Mouse (Mus musculus): ENCODE data around the gene Anks1. TPM values are rescaled to one million over a fixed set of nuclear protein-coding genes. Genes with fewer than 3 reads are reported as not detected.

The Anks1 gene
- polyA plus RNA-seq, 1 experiment from 2014 or later = 19.0 TPM

- 72% methylated on average over 14 of the region's 14 CpGs for WGBS
- Histone ChIP-seq H3K27me3 (no peaks in the 10 kb centered on the region), H3K4me1 (replicated peaks) (peaks cover 87% of the 10 kb centered on the region), H3K27ac (peak overlapping the region; percentile 89), H3K4me3 (replicated peaks) (no peak overlapping the region), H3K9ac (replicated peaks) (no peak overlapping the region), H3K4me2 (no peak overlapping the region), H3K36me3 (0 out of 2 replicates have a peak, but pooled peaks cover 10% of the 10 kb centered on the region), H3K9me3 (no peaks in the 10 kb centered on the region)
- no peak for ATAC-seq (ENCODE audit: insufficient number of reproducible peaks, insufficient read depth, low FRiP score, low TSS enrichment, low read depth)
These were observed 117.2 kb downstream of the Anks1 start for GRCm38 (mm10) chr17:28026111-28026872.

GRCm38 (mm10) chr17:28027197-28027596, 118.1 kb downstream of the Anks1 start:
- Histone ChIP-seq H3K4me1 (replicated peaks) (peaks cover 89% of the 10 kb centered on the region), H3K27ac (peak overlapping the region; percentile 89; the same call in 1 of the 2 replicates), H3K4me2 (no peak overlapping the region), H3K9ac (replicated peaks) (no peak overlapping the region), H3K36me3 (0 out of 2 replicates have a peak, but pooled peaks cover 10% of the 10 kb centered on the region), H3K27me3 (no peaks in the 10 kb centered on the region), H3K4me3 (replicated peaks) (no peak overlapping the region), H3K9me3 (no peaks in the 10 kb centered on the region)
- WGBS = 92% methylated on average over 6 of the region's 6 CpGs
- no peak for ATAC-seq (ENCODE audit: insufficient number of reproducible peaks, insufficient read depth, low FRiP score, low TSS enrichment, low read depth)

DNA sequence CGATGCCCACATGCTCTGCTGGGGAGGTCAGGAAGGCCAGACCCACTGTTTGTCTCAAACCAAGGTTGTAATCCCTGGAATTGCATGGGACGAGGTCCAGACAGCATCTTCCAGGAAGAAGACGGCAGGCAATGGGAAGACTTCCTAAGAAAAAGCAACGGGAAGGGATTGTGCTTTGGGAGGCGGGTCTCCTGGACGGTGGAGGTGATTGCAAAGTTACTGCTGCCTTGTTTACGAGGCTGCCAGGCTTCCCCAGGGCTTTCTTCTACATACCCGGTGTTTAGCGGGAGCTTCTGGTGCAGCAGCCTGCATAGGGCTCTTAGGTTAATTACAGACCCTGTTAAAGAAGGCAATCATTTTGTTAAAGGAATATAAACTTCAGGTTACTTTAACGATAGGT, 119.1 kb downstream of the Anks1 start:
- 18% methylated on average over 10 of the region's 10 CpGs for WGBS
- H3K4me1 ChIP-seq (replicated peaks) = peaks cover 89% of the 10 kb centered on the region
- H3K4me3 ChIP-seq (replicated peaks) = no peak overlapping the region
- 0 out of 2 replicates have a peak, but pooled peaks cover 10% of the 10 kb centered on the region for H3K36me3 ChIP-seq
- H3K9me3 ChIP-seq = no peaks in the 10 kb centered on the region
- no peak overlapping the region; the same call in 1 of the 2 replicates for H3K9ac ChIP-seq (replicated peaks)
- peak overlapping the region; percentile 54; the same call in 1 of the 2 replicates for H3K27ac ChIP-seq
- peak overlapping the region; percentile 16; the same call in 1 of the 2 replicates for H3K4me2 ChIP-seq
- no peak for ATAC-seq (ENCODE audit: insufficient number of reproducible peaks, insufficient read depth, low FRiP score, low TSS enrichment, low read depth)
- no peaks in the 10 kb centered on the region; the same call in 1 of the 2 replicates for H3K27me3 ChIP-seq

DNA sequence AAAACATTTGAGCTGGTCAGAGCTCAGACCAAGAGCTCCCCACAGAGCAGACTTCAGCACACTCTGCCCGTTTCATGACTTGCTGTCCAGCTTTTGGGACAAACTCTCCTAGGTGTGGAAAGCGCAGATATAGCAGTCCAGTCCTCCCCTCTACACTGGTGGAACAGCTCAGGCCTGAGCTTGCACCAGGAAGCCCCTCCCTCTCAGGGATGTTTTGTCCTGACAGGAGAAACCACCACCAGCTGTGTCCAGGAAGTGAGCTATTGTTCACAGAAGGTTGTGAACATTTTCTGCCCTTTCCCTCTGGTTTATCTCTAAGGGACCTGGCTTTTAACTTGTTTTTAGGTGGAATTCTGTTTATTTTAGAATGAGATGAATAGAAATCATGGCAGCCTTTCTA, 120.2 kb downstream of the Anks1 start:
- no peak overlapping the region for H3K9ac ChIP-seq (replicated peaks)
- H3K4me3 ChIP-seq (replicated peaks) = no peak overlapping the region
- H3K4me1 ChIP-seq (replicated peaks) = peaks cover 81% of the 10 kb centered on the region
- H3K27ac ChIP-seq = peak overlapping the region; percentile 45; the same call in 1 of the 2 replicates
- no peak for ATAC-seq (ENCODE audit: insufficient number of reproducible peaks, insufficient read depth, low FRiP score, low TSS enrichment, low read depth)
- no peaks in the 10 kb centered on the region; the same call in 1 of the 2 replicates for H3K27me3 ChIP-seq
- peaks cover 11% of the 10 kb centered on the region; the same call in 1 of the 2 replicates for H3K36me3 ChIP-seq
- WGBS = 45% methylated on average over 2 of the region's 2 CpGs
- no peak overlapping the region for H3K4me2 ChIP-seq
- H3K9me3 ChIP-seq = no peaks in the 10 kb centered on the region

GRCm38 (mm10) chr17:28030446-28030845, 121.3 kb downstream of the Anks1 start:
- H3K4me1 ChIP-seq (replicated peaks) = peaks cover 70% of the 10 kb centered on the region
- H3K27me3 ChIP-seq = no peaks in the 10 kb centered on the region; the same call in 1 of the 2 replicates
- no peak for ATAC-seq (ENCODE audit: insufficient number of reproducible peaks, insufficient read depth, low FRiP score, low TSS enrichment, low read depth)
- no peak overlapping the region for H3K4me3 ChIP-seq (replicated peaks)
- H3K36me3 ChIP-seq = peaks cover 17% of the 10 kb centered on the region; the same call in 1 of the 2 replicates
- no peak overlapping the region for H3K27ac ChIP-seq
- WGBS = 85% methylated on average over 10 of the region's 10 CpGs
- H3K9ac ChIP-seq (replicated peaks) = no peak overlapping the region
- H3K4me2 ChIP-seq = no peak overlapping the region
- H3K9me3 ChIP-seq = no peaks in the 10 kb centered on the region

- Histone ChIP-seq H3K9ac (replicated peaks) (no peak overlapping the region), H3K4me2 (no peak overlapping the region), H3K27me3 (no peaks in the 10 kb centered on the region; the same call in 1 of the 2 replicates), H3K27ac (no peak overlapping the region), H3K4me1 (replicated peaks) (peaks cover 61% of the 10 kb centered on the region), H3K9me3 (no peaks in the 10 kb centered on the region), H3K4me3 (replicated peaks) (no peak overlapping the region), H3K36me3 (peaks cover 24% of the 10 kb centered on the region; the same call in 1 of the 2 replicates)
- ATAC-seq (ENCODE audit: insufficient number of reproducible peaks, insufficient read depth, low FRiP score, low TSS enrichment, low read depth) = no peak
- WGBS = 68% methylated on average over 9 of the region's 9 CpGs
These were observed 122.3 kb downstream of the Anks1 start for GRCm38 (mm10) chr17:28031281-28031941.

- H3K27me3 ChIP-seq = no peaks in the 10 kb centered on the region; the same call in 1 of the 2 replicates
- no peak overlapping the region for H3K4me3 ChIP-seq (replicated peaks)
- 62% methylated on average over 10 of the region's 10 CpGs for WGBS
- H3K4me1 ChIP-seq (replicated peaks) = peaks cover 58% of the 10 kb centered on the region
- no peak overlapping the region for H3K4me2 ChIP-seq
- H3K27ac ChIP-seq = peak overlapping the region; percentile 31; the same call in 1 of the 2 replicates
- no peak overlapping the region; the same call in 1 of the 2 replicates for H3K9ac ChIP-seq (replicated peaks)
- no peaks in the 10 kb centered on the region for H3K9me3 ChIP-seq
- ATAC-seq (ENCODE audit: insufficient number of reproducible peaks, insufficient read depth, low FRiP score, low TSS enrichment, low read depth) = no peak
- peaks cover 21% of the 10 kb centered on the region; the same call in 1 of the 2 replicates for H3K36me3 ChIP-seq
These were observed 123.1 kb downstream of the Anks1 start for GRCm38 (mm10) chr17:28032219-28032618.

GRCm38 (mm10) chr17:28033046-28033580, 124.0 kb downstream of the Anks1 start:
- Histone ChIP-seq H3K9ac (replicated peaks) (no peak overlapping the region), H3K27me3 (no peaks in the 10 kb centered on the region; the same call in 1 of the 2 replicates), H3K9me3 (no peaks in the 10 kb centered on the region), H3K4me1 (replicated peaks) (peaks cover 54% of the 10 kb centered on the region), H3K4me2 (no peak overlapping the region), H3K4me3 (replicated peaks) (no peak overlapping the region), H3K27ac (no peak overlapping the region), H3K36me3 (peaks cover 24% of the 10 kb centered on the region; the same call in 1 of the 2 replicates)
- no peak for ATAC-seq (ENCODE audit: insufficient number of reproducible peaks, insufficient read depth, low FRiP score, low TSS enrichment, low read depth)
- WGBS = 62% methylated on average over 3 of the region's 3 CpGs

DNA sequence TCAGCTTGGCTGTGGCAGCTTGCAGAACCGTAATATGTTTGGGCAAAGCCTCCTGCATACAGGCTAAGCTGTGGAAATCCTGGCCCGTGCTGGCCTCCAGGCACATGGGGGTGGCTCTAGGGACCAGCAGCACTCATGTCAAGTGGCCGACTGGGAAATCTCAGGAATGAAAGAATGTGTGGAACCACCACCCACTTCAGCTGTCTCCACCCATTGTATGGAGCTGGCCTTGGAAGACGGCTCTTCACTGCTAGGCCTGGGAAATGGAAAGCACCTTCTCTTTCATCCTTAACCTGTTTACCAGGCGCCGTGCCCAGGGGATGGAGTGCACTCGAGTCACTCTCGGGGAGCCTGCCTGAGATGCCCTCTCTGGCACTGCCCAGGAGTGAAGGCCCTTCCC, 125.9 kb downstream of the Anks1 start:
- Histone ChIP-seq H3K9me3 (no peaks in the 10 kb centered on the region), H3K36me3 (peaks cover 43% of the 10 kb centered on the region; the same call in 1 of the 2 replicates), H3K27ac (no peak overlapping the region), H3K4me1 (replicated peaks) (peaks cover 38% of the 10 kb centered on the region), H3K27me3 (peaks cover 3% of the 10 kb centered on the region; the same call in 1 of the 2 replicates), H3K4me3 (replicated peaks) (no peak overlapping the region), H3K9ac (replicated peaks) (no peak overlapping the region), H3K4me2 (no peak overlapping the region)
- WGBS = 78% methylated on average over 8 of the region's 8 CpGs
- ATAC-seq (ENCODE audit: insufficient number of reproducible peaks, insufficient read depth, low FRiP score, low TSS enrichment, low read depth) = no peak

GRCm38 (mm10) chr17:28036813-28037756, 128.0 kb downstream of the Anks1 start:
- Histone ChIP-seq H3K4me3 (replicated peaks) (no peak overlapping the region), H3K9ac (replicated peaks) (no peak overlapping the region), H3K9me3 (no peaks in the 10 kb centered on the region), H3K36me3 (peaks cover 57% of the 10 kb centered on the region), H3K27ac (peak overlapping the region; percentile 41; the same call in 1 of the 2 replicates), H3K4me1 (replicated peaks) (peaks cover 40% of the 10 kb centered on the region), H3K27me3 (peaks cover 3% of the 10 kb centered on the region; the same call in 1 of the 2 replicates), H3K4me2 (no peak overlapping the region)
- ATAC-seq (ENCODE audit: insufficient number of reproducible peaks, insufficient read depth, low FRiP score, low TSS enrichment, low read depth) = no peak
- 62% methylated on average over 14 of the region's 14 CpGs for WGBS

All from limb, embryonic 12.5 days (tissue).